Comparison of ENCODE assay signal across 9 mouse cellular contexts in genomic region chr17:8508305-8509141, GRCm38 (mm10). TPM values are rescaled to one million over a fixed set of nuclear protein-coding genes. Genes with fewer than 3 reads are reported as not detected.
DNase-seq lines count a peak whose midpoint lies in the region; ATAC-seq lines count a peak whose summit lies in the region.
"Had no signal": no experiment of that assay in that cellular context is flagged by ENCODE, and none has a peak within 500 bp of the region (broad histone marks: within the 10 kb centered on the region; RNA-seq: fewer than 3 reads in every experiment).

No protein-coding gene starts in this region.

- H3K4me1 ChIP-seq in embryonic facial prominence, embryonic 12.5 days: peaks cover 30% of the 10 kb centered on the region
- H3K4me1 ChIP-seq in limb, embryonic 11.5 days (ENCODE audit: control insufficient read depth, insufficient read depth, low read length): peaks cover 29% of the 10 kb centered on the region
- H3K4me1 ChIP-seq in neural tube, embryonic 13.5 days (replicated peaks): peaks cover 38% of the 10 kb centered on the region

- H3K9ac ChIP-seq in embryonic facial prominence, embryonic 12.5 days: no peak overlapping the region
- H3K9ac ChIP-seq in limb, embryonic 11.5 days (ENCODE audit: low read length): peak overlapping the region; percentile 53
- peak overlapping the region; percentile 54 for H3K9ac ChIP-seq in neural tube, embryonic 13.5 days

- no peak for ATAC-seq in CD4-positive, CD25-positive, alpha-beta regulatory T cell, adult 4 months
- peak; percentile 80 for ATAC-seq in embryonic facial prominence, embryonic 12.5 days (ENCODE audit: insufficient number of reproducible peaks, insufficient read depth, low FRiP score, low TSS enrichment)
- ATAC-seq in limb, embryonic 11.5 days (ENCODE audit: insufficient number of reproducible peaks, low FRiP score, low TSS enrichment, low read depth): peak; percentile 85
- ATAC-seq in neural tube, embryonic 13.5 days (ENCODE audit: low read depth): peak; percentile 83

- no peaks in the 10 kb centered on the region for H3K9me3 ChIP-seq in embryonic facial prominence, embryonic 12.5 days
- no peaks in the 10 kb centered on the region for H3K9me3 ChIP-seq in limb, embryonic 11.5 days (ENCODE audit: control insufficient read depth, low read length)
- H3K9me3 ChIP-seq in neural tube, embryonic 13.5 days: no peaks in the 10 kb centered on the region

- no peaks in the 10 kb centered on the region for H3K27me3 ChIP-seq in embryonic facial prominence, embryonic 12.5 days
- H3K27me3 ChIP-seq in limb, embryonic 11.5 days (ENCODE audit: control insufficient read depth, insufficient read depth, low read length): no peaks in the 10 kb centered on the region
- H3K27me3 ChIP-seq in neural tube, embryonic 13.5 days: peaks cover 58% of the 10 kb centered on the region

- peak overlapping the region; percentile 26 for H3K4me3 ChIP-seq in embryonic facial prominence, embryonic 12.5 days
- H3K4me3 ChIP-seq in limb, embryonic 11.5 days (ENCODE audit: low read depth, low read length): no peak overlapping the region
- H3K4me3 ChIP-seq in neural tube, embryonic 13.5 days: peak overlapping the region; percentile 24; the same call in 1 of the 2 replicates

- peak overlapping the region; percentile 50 for H3K4me2 ChIP-seq in embryonic facial prominence, embryonic 12.5 days (replicated peaks)
- H3K4me2 ChIP-seq in limb, embryonic 11.5 days (ENCODE audit: low read depth, severe bottlenecking): peak overlapping the region; percentile 39
- H3K4me2 ChIP-seq in neural tube, embryonic 13.5 days: peak overlapping the region; percentile 47

- peak overlapping the region; percentile 64; the same call in 1 of the 2 replicates for H3K27ac ChIP-seq in embryonic facial prominence, embryonic 12.5 days
- peak overlapping the region; percentile 57; the same call in 1 of the 2 replicates for H3K27ac ChIP-seq in limb, embryonic 11.5 days (replicated peaks; ENCODE audit: low read depth, low read length)
- H3K27ac ChIP-seq in neural tube, embryonic 13.5 days (replicated peaks): peak overlapping the region; percentile 71

- H3K36me3 ChIP-seq in embryonic facial prominence, embryonic 12.5 days: no peaks in the 10 kb centered on the region
- no peaks in the 10 kb centered on the region for H3K36me3 ChIP-seq in limb, embryonic 11.5 days (ENCODE audit: control insufficient read depth, insufficient read depth, low read length)
- no peaks in the 10 kb centered on the region for H3K36me3 ChIP-seq in neural tube, embryonic 13.5 days

- 2% methylated on average over 13 of the region's 16 CpGs for WGBS in embryonic facial prominence, embryonic 12.5 days
- WGBS in limb, embryonic 11.5 days: under 1% methylated on average over 16 of the region's 16 CpGs
- WGBS in neural tube, embryonic 13.5 days: 2% methylated on average over 16 of the region's 16 CpGs

- peak; percentile 10 for DNase-seq in CD4-positive, CD25-positive, alpha-beta regulatory T cell, adult 2 months (ENCODE audit: low read depth, low spot score)
- DNase-seq in heart, adult 8-10 months (ENCODE audit: low spot score): peak; percentile 48
- peak; percentile 40 for DNase-seq in kidney, adult 11 months
- DNase-seq in limb, embryonic 11.5 days (ENCODE audit: low spot score): peak; percentile 92
- DNase-seq in thymus, postnatal 36 days: peak; percentile 49 to 64

RNA-seq across cellular contexts. Expression of gene Pde10a, which starts 16.6 kb away (rescaled TPM):
- polyA plus RNA-seq in CD4-positive, CD25-positive, alpha-beta regulatory T cell, adult 4 months (2017; shearing (Covaris generic)): 1 to 10 TPM in 1 of 2 experiments, not detected in 1; 1.1 TPM
- 3.9 and 4.9 TPM in 2 replicates for polyA plus RNA-seq in embryonic facial prominence, embryonic 12.5 days (2016; fragmentation: Nextera tagmentation; extraction: Ambion mirVana)
- total RNA-seq in heart, adult 8-10 months (2022): 1 to 10 TPM; 1.8 to 3.6 (median 2.8) TPM
- 0.77 and 1.5 TPM in 2 replicates for polyA plus RNA-seq in limb, embryonic 11.5 days (2014; fragmentation: Nextera tagmentation; extraction: Ambion mirVana)
- 10.7 and 13.3 TPM in 2 replicates for polyA plus RNA-seq in neural tube, embryonic 13.5 days (2015; fragmentation: Nextera tagmentation; extraction: Ambion mirVana)

RNA-seq across cellular contexts. Expression of gene Gm17087, which starts 58.2 kb away (rescaled TPM):
- polyA plus RNA-seq in CD4-positive, CD25-positive, alpha-beta regulatory T cell, adult 4 months (2017; shearing (Covaris generic)): 1 to 10 TPM in 1 of 2 experiments, not detected in 1; 3.6 TPM
- not detected in 2 replicates for polyA plus RNA-seq in embryonic facial prominence, embryonic 12.5 days (2016; fragmentation: Nextera tagmentation; extraction: Ambion mirVana)
- not detected for total RNA-seq in heart, adult 8-10 months (2022)
- not detected in 2 replicates for polyA plus RNA-seq in limb, embryonic 11.5 days (2014; fragmentation: Nextera tagmentation; extraction: Ambion mirVana)
- not detected in 2 replicates for polyA plus RNA-seq in neural tube, embryonic 13.5 days (2015; fragmentation: Nextera tagmentation; extraction: Ambion mirVana)
- polyA plus RNA-seq: gonadal fat pad, adult 2 months had no signal

Comparison
In these comparisons a context has a peak if more than half of its experiments do, and no peak if none do; other contexts are left out.
1. DNase-seq: peak in every context shown above with its lines; median percentile 92 in limb, embryonic 11.5 days; 56 in thymus, postnatal 36 days; 48 in heart, adult 8-10 months; 40 in kidney, adult 11 months; 10 in CD4-positive, CD25-positive, alpha-beta regulatory T cell, adult 2 months.